Mouse (Mus musculus) cerebellum, adult 2 months (tissue): ENCODE data around the gene Fank1.

Experiments
- CTCF ChIP-seq: fragments of 200-500 bp; IDR thresholded peaks from 2 replicates; pipeline ENCODE4 v1.5.1; 2011; ENCODE audit warnings: low read depth, mild to moderate bottlenecking, control low read depth, low read length, moderate library complexity, borderline replicate concordance; ENCODE audit not compliant: insufficient read depth
- POLR2A ChIP-seq: fragments of 200-500 bp; IDR thresholded peaks from 2 replicates; pipeline ENCODE4 v1.6.1; 2011; ENCODE audit warnings: low read length, control low read depth, borderline replicate concordance; ENCODE audit not compliant: insufficient read depth

GRCm38 (mm10) chr7:133731971-133732645, 44.6 kb upstream of the Fank1 start:
- TF ChIP-seq POLR2A = no peak
- TF ChIP-seq CTCF = no peak
